Mouse (Mus musculus): ENCODE results near the gene C4b. TPM values are rescaled to one million over a fixed set of nuclear protein-coding genes. Genes with fewer than 3 reads are reported as not detected.

Gene C4b
- total and polyA plus RNA-seq, 2 experiments from 2014 or later: 1.1 to 1.9 TPM

- Histone ChIP-seq H3K27ac (no peak overlapping the region), H3K36me3 (ENCODE audit: insufficient read depth, low read length) (no peaks in the 10 kb centered on the region), H3K9me3 (ENCODE audit: low read length) (no peaks in the 10 kb centered on the region), H3K27me3 (ENCODE audit: insufficient read depth, low read length) (no peaks in the 10 kb centered on the region), H3K4me3 (ENCODE audit: low read length) (no peak overlapping the region), H3K4me2 (ENCODE audit: low read depth, low read length) (no peak overlapping the region), H3K9ac (replicated peaks; ENCODE audit: low read length) (no peak overlapping the region), H3K4me1 (ENCODE audit: insufficient read depth, low read length) (peaks cover 5% of the 10 kb centered on the region; the same call in 1 of the 2 replicates)
- TF ChIP-seq CTCF (IDR thresholded peaks at IDR 0.05; ENCODE audit: low read depth): no peak
- no peak for ATAC-seq
- 87% methylated on average over 26 of the region's 26 CpGs for WGBS
- DNase-seq (ENCODE audit: low spot score): no peak
Observed at GRCm38 (mm10) chr17:34680191-34680590, 63.5 kb downstream of the C4b start.

Small RNA genes within 50 kb of the gene (microRNA-seq; reads per million reads assigned to microRNA genes)
- gene Gm27471: 0 reads per million in 2 experiments

Other genes starting within 250 kb of the C4b start
- gene Btnl6, start 226.5 kb downstream of the C4b start, total RNA-seq (2014; rRNA removed): not detected in 2 replicates
- gene Btnl6, start 226.5 kb downstream of the C4b start, polyA plus RNA-seq (2015; fragmentation: Nextera tagmentation; extraction: Ambion mirVana): 0.09 TPM in 1 of 2 replicates, not detected in the other
- gene Notch4, start 179.6 kb downstream of the C4b start, total RNA-seq (2014; rRNA removed): 6.0 and 11.4 TPM in 2 replicates
- 5.2 and 6.1 TPM in 2 replicates for gene Notch4, start 179.6 kb downstream of the C4b start, polyA plus RNA-seq (2015; fragmentation: Nextera tagmentation; extraction: Ambion mirVana)
- 3.4 and 4.8 TPM in 2 replicates for gene Gpsm3, start 154.1 kb downstream of the C4b start, total RNA-seq (2014; rRNA removed)
- gene Gpsm3, start 154.1 kb downstream of the C4b start, polyA plus RNA-seq (2015; fragmentation: Nextera tagmentation; extraction: Ambion mirVana): 4.8 and 5.4 TPM in 2 replicates
- 63.1 and 67.1 TPM in 2 replicates for gene Pbx2, start 152.6 kb downstream of the C4b start, total RNA-seq (2014; rRNA removed)
- gene Pbx2, start 152.6 kb downstream of the C4b start, polyA plus RNA-seq (2015; fragmentation: Nextera tagmentation; extraction: Ambion mirVana): 6.2 and 7.5 TPM in 2 replicates
- gene Ager, start 146.0 kb downstream of the C4b start, total RNA-seq (2014; rRNA removed): 1.8 and 2.0 TPM in 2 replicates
- 1.7 and 2.5 TPM in 2 replicates for gene Ager, start 146.0 kb downstream of the C4b start, polyA plus RNA-seq (2015; fragmentation: Nextera tagmentation; extraction: Ambion mirVana)
- 61.9 and 65.3 TPM in 2 replicates for gene Rnf5, start 140.2 kb downstream of the C4b start, total RNA-seq (2014; rRNA removed)
- gene Rnf5, start 140.2 kb downstream of the C4b start, polyA plus RNA-seq (2015; fragmentation: Nextera tagmentation; extraction: Ambion mirVana): 223 and 233 TPM in 2 replicates
- gene Agpat1, start 139.6 kb downstream of the C4b start, total RNA-seq (2014; rRNA removed): 306 and 322 TPM in 2 replicates
- gene Agpat1, start 139.6 kb downstream of the C4b start, polyA plus RNA-seq (2015; fragmentation: Nextera tagmentation; extraction: Ambion mirVana): 97.7 and 98.4 TPM in 2 replicates
- gene Egfl8, start 127.9 kb downstream of the C4b start, total RNA-seq (2014; rRNA removed): 3.5 and 5.9 TPM in 2 replicates
- gene Egfl8, start 127.9 kb downstream of the C4b start, polyA plus RNA-seq (2015; fragmentation: Nextera tagmentation; extraction: Ambion mirVana): 6.5 and 7.4 TPM in 2 replicates
- gene Ppt2, start 115.4 kb downstream of the C4b start, total RNA-seq (2014; rRNA removed): 33.6 and 42.3 TPM in 2 replicates
- gene Ppt2, start 115.4 kb downstream of the C4b start, polyA plus RNA-seq (2015; fragmentation: Nextera tagmentation; extraction: Ambion mirVana): 17.9 and 20.0 TPM in 2 replicates
- gene Prrt1, start 114.3 kb downstream of the C4b start, total RNA-seq (2014; rRNA removed): 7.5 and 8.1 TPM in 2 replicates
- gene Prrt1, start 114.3 kb downstream of the C4b start, polyA plus RNA-seq (2015; fragmentation: Nextera tagmentation; extraction: Ambion mirVana): 7.3 and 7.9 TPM in 2 replicates
- gene Fkbpl, start 99.1 kb downstream of the C4b start, total RNA-seq (2014; rRNA removed): 4.9 and 6.1 TPM in 2 replicates
- 10.4 and 11.8 TPM in 2 replicates for gene Fkbpl, start 99.1 kb downstream of the C4b start, polyA plus RNA-seq (2015; fragmentation: Nextera tagmentation; extraction: Ambion mirVana)
- gene Atf6b, start 96.7 kb downstream of the C4b start, total RNA-seq (2014; rRNA removed): 53.6 and 70.6 TPM in 2 replicates
- gene Atf6b, start 96.7 kb downstream of the C4b start, polyA plus RNA-seq (2015; fragmentation: Nextera tagmentation; extraction: Ambion mirVana): 74.2 and 78.2 TPM in 2 replicates
- gene Tnxb, start 73.3 kb downstream of the C4b start, total RNA-seq (2014; rRNA removed): 3.1 and 4.0 TPM in 2 replicates
- 0.16 and 0.28 TPM in 2 replicates for gene Tnxb, start 73.3 kb downstream of the C4b start, polyA plus RNA-seq (2015; fragmentation: Nextera tagmentation; extraction: Ambion mirVana)
- not detected in 2 replicates for gene Cyp21a1, start 60.7 kb upstream of the C4b start, total RNA-seq (2014; rRNA removed)
- gene Cyp21a1, start 60.7 kb upstream of the C4b start, polyA plus RNA-seq (2015; fragmentation: Nextera tagmentation; extraction: Ambion mirVana): not detected in 2 replicates
- gene Stk19, start 93.1 kb upstream of the C4b start, total RNA-seq (2014; rRNA removed): 17.5 and 29.6 TPM in 2 replicates
- 45.5 and 46.5 TPM in 2 replicates for gene Stk19, start 93.1 kb upstream of the C4b start, polyA plus RNA-seq (2015; fragmentation: Nextera tagmentation; extraction: Ambion mirVana)
- 36.4 and 48.9 TPM in 2 replicates for gene Dxo, start 93.1 kb upstream of the C4b start, total RNA-seq (2014; rRNA removed)
- 47.6 and 53.8 TPM in 2 replicates for gene Dxo, start 93.1 kb upstream of the C4b start, polyA plus RNA-seq (2015; fragmentation: Nextera tagmentation; extraction: Ambion mirVana)
- 98.1 and 100 TPM in 2 replicates for gene Skiv2l, start 106.3 kb upstream of the C4b start, total RNA-seq (2014; rRNA removed)
- 43.8 and 44.5 TPM in 2 replicates for gene Skiv2l, start 106.3 kb upstream of the C4b start, polyA plus RNA-seq (2015; fragmentation: Nextera tagmentation; extraction: Ambion mirVana)
- 27.6 and 32.9 TPM in 2 replicates for gene Nelfe, start 106.5 kb upstream of the C4b start, total RNA-seq (2014; rRNA removed)
- gene Nelfe, start 106.5 kb upstream of the C4b start, polyA plus RNA-seq (2015; fragmentation: Nextera tagmentation; extraction: Ambion mirVana): 63.5 and 71.9 TPM in 2 replicates
- 0.07 and 0.26 TPM in 2 replicates for gene Cfb, start 118.6 kb upstream of the C4b start, total RNA-seq (2014; rRNA removed)
- 1.0 and 1.3 TPM in 2 replicates for gene Cfb, start 118.6 kb upstream of the C4b start, polyA plus RNA-seq (2015; fragmentation: Nextera tagmentation; extraction: Ambion mirVana)
- 20.7 and 31.1 TPM in 2 replicates for gene Zbtb12, start 135.6 kb upstream of the C4b start, total RNA-seq (2014; rRNA removed)
- gene Zbtb12, start 135.6 kb upstream of the C4b start, polyA plus RNA-seq (2015; fragmentation: Nextera tagmentation; extraction: Ambion mirVana): 5.1 and 6.5 TPM in 2 replicates
- gene Gm20547, start 138.2 kb upstream of the C4b start, total RNA-seq (2014; rRNA removed): not detected in 2 replicates
- gene Gm20547, start 138.2 kb upstream of the C4b start, polyA plus RNA-seq (2015; fragmentation: Nextera tagmentation; extraction: Ambion mirVana): not detected in 2 replicates
- 5.4 and 7.8 TPM in 2 replicates for gene C2, start 154.4 kb upstream of the C4b start, total RNA-seq (2014; rRNA removed)
- gene C2, start 154.4 kb upstream of the C4b start, polyA plus RNA-seq (2015; fragmentation: Nextera tagmentation; extraction: Ambion mirVana): 5.5 and 6.0 TPM in 2 replicates
- 309 and 317 TPM in 2 replicates for gene Ehmt2, start 154.6 kb upstream of the C4b start, total RNA-seq (2014; rRNA removed)
- gene Ehmt2, start 154.6 kb upstream of the C4b start, polyA plus RNA-seq (2015; fragmentation: Nextera tagmentation; extraction: Ambion mirVana): 57.4 and 57.6 TPM in 2 replicates
- 0.22 TPM in 1 of 2 replicates, not detected in the other for gene Slc44a4, start 170.6 kb upstream of the C4b start, total RNA-seq (2014; rRNA removed)
- gene Slc44a4, start 170.6 kb upstream of the C4b start, polyA plus RNA-seq (2015; fragmentation: Nextera tagmentation; extraction: Ambion mirVana): 0.18 and 0.25 TPM in 2 replicates
- 50.9 and 93.9 TPM in 2 replicates for gene Neu1, start 187.4 kb upstream of the C4b start, total RNA-seq (2014; rRNA removed)
- gene Neu1, start 187.4 kb upstream of the C4b start, polyA plus RNA-seq (2015; fragmentation: Nextera tagmentation; extraction: Ambion mirVana): 42.9 and 43.1 TPM in 2 replicates
- gene Hspa1b, start 215.4 kb upstream of the C4b start, total RNA-seq (2014; rRNA removed): 15.2 and 20.4 TPM in 2 replicates
- gene Hspa1b, start 215.4 kb upstream of the C4b start, polyA plus RNA-seq (2015; fragmentation: Nextera tagmentation; extraction: Ambion mirVana): 0.51 and 0.55 TPM in 2 replicates
- not detected in 2 replicates for gene Gm20481, start 226.0 kb upstream of the C4b start, total RNA-seq (2014; rRNA removed)
- not detected in 2 replicates for gene Gm20481, start 226.0 kb upstream of the C4b start, polyA plus RNA-seq (2015; fragmentation: Nextera tagmentation; extraction: Ambion mirVana)
- gene Hspa1a, start 228.3 kb upstream of the C4b start, total RNA-seq (2014; rRNA removed): 25.0 and 29.0 TPM in 2 replicates
- gene Hspa1a, start 228.3 kb upstream of the C4b start, polyA plus RNA-seq (2015; fragmentation: Nextera tagmentation; extraction: Ambion mirVana): 13.6 and 14.7 TPM in 2 replicates
- gene Hspa1l, start 228.8 kb upstream of the C4b start, total RNA-seq (2014; rRNA removed): 0.99 and 1.4 TPM in 2 replicates
- 0.76 TPM in 2 replicates for gene Hspa1l, start 228.8 kb upstream of the C4b start, polyA plus RNA-seq (2015; fragmentation: Nextera tagmentation; extraction: Ambion mirVana)
- gene Lsm2, start 238.0 kb upstream of the C4b start, total RNA-seq (2014; rRNA removed): 35.5 and 43.1 TPM in 2 replicates
- 106 and 110 TPM in 2 replicates for gene Lsm2, start 238.0 kb upstream of the C4b start, polyA plus RNA-seq (2015; fragmentation: Nextera tagmentation; extraction: Ambion mirVana)

Data from hindbrain, postnatal 0 days (tissue).